In the genomic region with DNA sequence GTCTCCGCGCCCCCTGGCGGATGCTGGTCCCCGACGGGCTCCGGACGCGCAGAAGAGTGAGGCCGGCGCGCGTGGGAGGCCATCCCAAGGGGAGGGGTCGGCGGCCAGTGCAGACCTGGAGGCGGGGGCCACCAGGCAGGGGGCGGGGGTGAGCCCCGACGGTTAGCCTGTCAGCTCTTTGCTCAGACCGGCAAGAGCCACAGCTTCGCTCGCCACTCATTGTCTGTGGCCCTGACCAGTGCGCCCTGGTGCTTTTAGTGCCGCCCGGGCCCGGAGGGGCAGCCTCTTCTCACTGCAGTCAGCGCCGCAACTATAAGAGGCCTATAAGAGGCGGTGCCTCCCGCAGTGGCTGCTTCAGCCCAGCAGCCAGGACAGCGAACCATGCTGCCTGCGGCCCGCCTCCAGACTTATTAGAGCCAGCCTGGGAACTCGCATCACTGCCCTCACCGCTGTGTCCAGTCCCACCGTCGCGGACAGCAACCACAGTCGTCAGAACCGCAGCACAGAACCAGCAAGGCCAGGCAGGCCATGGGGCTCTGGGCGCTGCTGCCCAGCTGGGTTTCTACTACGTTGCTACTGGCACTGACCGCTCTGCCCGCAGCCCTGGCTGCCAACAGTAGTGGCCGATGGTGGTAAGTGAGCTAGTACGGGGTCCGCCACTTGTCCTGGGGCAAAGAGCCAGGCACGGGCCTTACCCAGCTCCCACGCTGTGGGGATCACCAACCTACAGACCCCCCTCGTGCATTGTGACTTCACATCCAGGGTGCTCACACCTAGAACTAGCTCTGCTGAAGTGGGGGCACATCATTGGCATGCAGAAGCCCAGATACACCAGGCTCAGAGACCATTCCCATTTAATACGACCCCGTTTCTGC, we compare ENCODE assay signal across 8 mouse cellular contexts. TPM values are rescaled to one million over a fixed set of nuclear protein-coding genes. Genes with fewer than 3 reads are reported as not detected.
DNase-seq lines count a peak whose midpoint lies in the region; ATAC-seq and TF ChIP-seq lines count a peak whose summit lies in the region.

A gene (plus strand): TSS at position 197 of the 875 bp plus-strand sequence.

- no peak within 1 kb of the TSS for H3K27ac ChIP-seq in heart, embryonic 13.5 days (replicated peaks)
- H3K27ac ChIP-seq in midbrain, embryonic 12.5 days (replicated peaks) = no peak within 1 kb of the TSS
- H3K27ac ChIP-seq in thymus, adult 2 months (ENCODE audit: control insufficient read depth, insufficient read depth, low read length) = no peak within 1 kb of the TSS

- H3K27me3 ChIP-seq in heart, embryonic 13.5 days (replicated peaks) = peaks cover 97% of the 10 kb centered on the region
- H3K27me3 ChIP-seq in midbrain, embryonic 12.5 days = peaks cover 98% of the 10 kb centered on the region
- H3K27me3 ChIP-seq in thymus, adult 2 months (ENCODE audit: control insufficient read depth, insufficient read depth, low read length) = peaks cover 45% of the 10 kb centered on the region

- H3K9me3 ChIP-seq in heart, embryonic 13.5 days = 0 out of 2 replicates have a peak, but pooled peaks cover 5% of the 10 kb centered on the region
- no peaks in the 10 kb centered on the region for H3K9me3 ChIP-seq in midbrain, embryonic 12.5 days

- peaks cover 39% of the 10 kb centered on the region for H3K4me1 ChIP-seq in heart, embryonic 13.5 days
- H3K4me1 ChIP-seq in midbrain, embryonic 12.5 days = peaks cover 27% of the 10 kb centered on the region
- peaks cover 15% of the 10 kb centered on the region; the same call in 1 of the 2 replicates for H3K4me1 ChIP-seq in thymus, adult 2 months (replicated peaks; ENCODE audit: control insufficient read depth, insufficient read depth, low read length)

- DNase-seq in cerebellum, postnatal 25 days = peak; percentile 33 to 59
- no peak for DNase-seq in cerebellum, postnatal 4 days (ENCODE audit: low spot score in 2 of 2)
- DNase-seq in Muller cell, postnatal 12 days (ENCODE audit: inconsistent ontology term) = peak; percentile 61
- DNase-seq in kidney, postnatal 25 days = peak; percentile 65 to 68
- DNase-seq in thymus, adult 2 months = peak; percentile 69
- no peak for DNase-seq in right cerebral cortex, adult 18-20 months

- no peaks in the 10 kb centered on the region for H3K36me3 ChIP-seq in heart, embryonic 13.5 days
- H3K36me3 ChIP-seq in midbrain, embryonic 12.5 days = no peaks in the 10 kb centered on the region
- no peaks in the 10 kb centered on the region for H3K36me3 ChIP-seq in thymus, adult 2 months (ENCODE audit: control insufficient read depth, insufficient read depth, low read length)

- H3K4me3 ChIP-seq in heart, embryonic 13.5 days = peak within 1 kb of the TSS; percentile 42
- H3K4me3 ChIP-seq in midbrain, embryonic 12.5 days = peak within 1 kb of the TSS; percentile 29
- no peak within 1 kb of the TSS for H3K4me3 ChIP-seq in thymus, adult 2 months (ENCODE audit: control insufficient read depth, insufficient read depth, low read length)

- no peak within 1 kb of the TSS for H3K9ac ChIP-seq in heart, embryonic 13.5 days
- H3K9ac ChIP-seq in midbrain, embryonic 12.5 days (replicated peaks) = no peak within 1 kb of the TSS; the same call in 1 of the 2 replicates

- TF ChIP-seq CTCF in thymus, adult 2 months (IDR thresholded peaks at IDR 0.05; ENCODE audit: borderline replicate concordance, control insufficient read depth, extremely low read depth, insufficient read depth, low read length, poor library complexity) = peak; percentile 77; the same call in 1 of the 2 replicates

- 3% methylated on average over 51 of the region's 51 CpGs for WGBS in heart, embryonic 13.5 days
- under 1% methylated on average over 51 of the region's 51 CpGs for WGBS in midbrain, embryonic 12.5 days
- WGBS in thymus, adult 2 months = 10% methylated on average over 51 of the region's 51 CpGs

- ATAC-seq in heart, embryonic 13.5 days (ENCODE audit: extremely low read depth, insufficient number of reproducible peaks, low FRiP score, low TSS enrichment) = peak; percentile 31; the same call in 1 of the 2 replicates
- ATAC-seq in midbrain, embryonic 12.5 days (ENCODE audit: low FRiP score, low read depth) = 0 out of 2 replicates have a peak, but pooled peaks have one; percentile 16

- peak within 1 kb of the TSS; percentile 63 for H3K4me2 ChIP-seq in heart, embryonic 13.5 days
- peak within 1 kb of the TSS; percentile 24 for H3K4me2 ChIP-seq in midbrain, embryonic 12.5 days (replicated peaks)

- no peak for TF ChIP-seq POLR2A in thymus, adult 2 months (IDR thresholded peaks at IDR 0.05; ENCODE audit: control insufficient read depth, extremely low read depth, insufficient read depth, low read length, poor library complexity)

RNA-seq across cellular contexts. Expression of the gene that starts here (rescaled TPM):
- polyA plus RNA-seq in heart, embryonic 13.5 days (2015; fragmentation: Nextera tagmentation; extraction: Ambion mirVana) = not detected in 2 replicates
- 8.7 and 13.1 TPM in 2 replicates for polyA plus RNA-seq in midbrain, embryonic 12.5 days (2016; fragmentation: Nextera tagmentation; extraction: Ambion mirVana)
- 0.07 and 0.22 TPM in 2 replicates for polyA plus RNA-seq in thymus, adult 2 months (2012; rRNA removed)

Comparison
In these comparisons a context has a peak if more than half of its experiments do, and no peak if none do; other contexts are left out.
1. DNase-seq: peak in cerebellum, postnatal 25 days (2 of 2), Muller cell, postnatal 12 days (single experiment) and kidney, postnatal 25 days (2 of 2); none in cerebellum, postnatal 4 days (0 of 2) and right cerebral cortex, adult 18-20 months (single experiment).
2. Peak in ATAC-seq, H3K4me3 ChIP-seq and H3K4me2 ChIP-seq in heart, embryonic 13.5 days; RNA of the gene not detected or under 1 TPM.
3. Peak in DNase-seq in thymus, adult 2 months; RNA of the gene not detected or under 1 TPM.